ENCODE assay signal across 29 mouse cellular contexts in genomic region chr9:55041389-55041788, GRCm38 (mm10). TPM values are rescaled to one million over a fixed set of nuclear protein-coding genes. Genes with fewer than 3 reads are reported as not detected.
DNase-seq lines count a peak whose midpoint lies in the region; ATAC-seq and TF ChIP-seq lines count a peak whose summit lies in the region.
"Had no signal": no experiment of that assay in that cellular context is flagged by ENCODE, and none has a peak within 500 bp of the region (broad histone marks: within the 10 kb centered on the region; RNA-seq: fewer than 3 reads in every experiment).

No protein-coding gene starts in this region.

- no peak overlapping the region for H3K4me2 ChIP-seq in forebrain, embryonic 14.5 days (ENCODE audit: low read length)
- H3K4me2 ChIP-seq in forebrain, embryonic 12.5 days = no peak overlapping the region
- no peak overlapping the region for H3K4me2 ChIP-seq in forebrain, postnatal 0 days (ENCODE audit: low read depth)
- H3K4me2 ChIP-seq: intestine, embryonic 15.5 days; liver, embryonic 15.5 days; lung, embryonic 15.5 days had no signal

- no peak overlapping the region for H3K4me3 ChIP-seq in forebrain, embryonic 14.5 days (ENCODE audit: low read depth, low read length)
- H3K4me3 ChIP-seq in forebrain, embryonic 12.5 days (replicated peaks) = no peak overlapping the region
- H3K4me3 ChIP-seq in forebrain, postnatal 0 days (ENCODE audit: low read depth, low read length) = no peak overlapping the region
- H3K4me3 ChIP-seq: gastrocnemius, adult 2 months; heart, embryonic 10.5 days; intestine, embryonic 15.5 days; limb, embryonic 10.5 days; liver, embryonic 15.5 days; lung, embryonic 15.5 days; megakaryocyte, embryonic 14.5 days had no signal

- no peaks in the 10 kb centered on the region for H3K36me3 ChIP-seq in forebrain, embryonic 14.5 days (ENCODE audit: control insufficient read depth, insufficient read depth, low read length)
- H3K36me3 ChIP-seq in forebrain, embryonic 12.5 days (replicated peaks) = no peaks in the 10 kb centered on the region
- H3K36me3 ChIP-seq in forebrain, postnatal 0 days (ENCODE audit: insufficient read depth) = no peaks in the 10 kb centered on the region
- H3K36me3 ChIP-seq: G1E; heart, embryonic 10.5 days; intestine, embryonic 15.5 days; limb, embryonic 10.5 days; liver, embryonic 15.5 days; lung, embryonic 15.5 days had no signal

- H3K27me3 ChIP-seq in forebrain, embryonic 14.5 days (replicated peaks; ENCODE audit: control insufficient read depth, insufficient read depth, low read length) = no peaks in the 10 kb centered on the region
- H3K27me3 ChIP-seq in forebrain, embryonic 12.5 days = 0 out of 2 replicates have a peak, but pooled peaks cover 7% of the 10 kb centered on the region
- no peaks in the 10 kb centered on the region for H3K27me3 ChIP-seq in forebrain, postnatal 0 days (ENCODE audit: insufficient read depth, low read length)
- H3K27me3 ChIP-seq: CH12.LX; intestine, embryonic 15.5 days; liver, embryonic 15.5 days; lung, embryonic 15.5 days had no signal

- peak; percentile 46 for DNase-seq in forebrain, embryonic 14.5 days (ENCODE audit: low spot score)
- DNase-seq in layer of hippocampus, postnatal 10 days (ENCODE audit: low spot score in 2 of 2) = peak; percentile 36 to 50
- DNase-seq in layer of hippocampus, postnatal 25 days (ENCODE audit: extremely low spot score in 1 of 2, low spot score in 1 of 2) = no peak
- DNase-seq in right cerebral cortex, postnatal 10 days (ENCODE audit: low spot score in 2 of 2) = peak; percentile 56 to 57
- DNase-seq in right cerebral cortex, postnatal 25 days = no peak
- peak; percentile 57 for DNase-seq in forebrain, postnatal 0 days
- DNase-seq: adrenal gland, adult 2 months; B cell, adult 2 months; cerebellum, adult 18-20 months; gastrocnemius, adult 2 months; heart, postnatal 4 days; kidney, adult 8-10 months; kidney, postnatal 10 days; liver; lung, postnatal 36 days; thymus, adult 2 months; thymus, postnatal 4 days had no signal

- no peak overlapping the region for H3K27ac ChIP-seq in forebrain, embryonic 14.5 days (ENCODE audit: low read depth, low read length)
- no peak overlapping the region for H3K27ac ChIP-seq in forebrain, embryonic 12.5 days
- no peak overlapping the region for H3K27ac ChIP-seq in forebrain, postnatal 0 days (ENCODE audit: low read depth, low read length)
- H3K27ac ChIP-seq: gastrocnemius, adult 2 months; heart, embryonic 10.5 days; intestine, embryonic 15.5 days; limb, embryonic 10.5 days; liver, embryonic 15.5 days; lung, embryonic 15.5 days; stomach, postnatal 0 days had no signal

- 66% methylated on average over 2 of the region's 2 CpGs for WGBS in forebrain, embryonic 14.5 days
- WGBS in forebrain, embryonic 12.5 days = 66% methylated on average over 2 of the region's 2 CpGs
- 38% methylated on average over 2 of the region's 2 CpGs for WGBS in forebrain, postnatal 0 days

- no peaks in the 10 kb centered on the region; the same call in none of the 2 replicates for H3K4me1 ChIP-seq in forebrain, embryonic 14.5 days (ENCODE audit: control insufficient read depth, insufficient read depth, low read length)
- H3K4me1 ChIP-seq in forebrain, embryonic 12.5 days = peaks cover 9% of the 10 kb centered on the region; the same call in 1 of the 2 replicates
- H3K4me1 ChIP-seq in forebrain, postnatal 0 days (ENCODE audit: insufficient read depth) = no peaks in the 10 kb centered on the region
- H3K4me1 ChIP-seq: intestine, embryonic 15.5 days; liver, embryonic 15.5 days; lung, embryonic 15.5 days had no signal

- ATAC-seq in forebrain, embryonic 14.5 days = no peak
- no peak for ATAC-seq in forebrain, embryonic 12.5 days (ENCODE audit: low FRiP score)
- ATAC-seq in forebrain, postnatal 0 days = peak; percentile 69
- ATAC-seq: intestine, embryonic 15.5 days; midbrain, embryonic 16.5 days had no signal

- H3K9me3 ChIP-seq in forebrain, embryonic 14.5 days (replicated peaks; ENCODE audit: control insufficient read depth, low read length) = no peaks in the 10 kb centered on the region
- H3K9me3 ChIP-seq in forebrain, embryonic 12.5 days = no peaks in the 10 kb centered on the region
- H3K9me3 ChIP-seq in forebrain, postnatal 0 days (ENCODE audit: low read length) = no peaks in the 10 kb centered on the region
- H3K9me3 ChIP-seq: G1E; heart, embryonic 10.5 days; intestine, embryonic 15.5 days; limb, embryonic 10.5 days; liver, embryonic 15.5 days; lung, embryonic 15.5 days; megakaryocyte, embryonic 14.5 days had no signal

- no peak overlapping the region for H3K9ac ChIP-seq in forebrain, embryonic 14.5 days (ENCODE audit: low read length)
- H3K9ac ChIP-seq in forebrain, embryonic 12.5 days = no peak overlapping the region
- no peak overlapping the region for H3K9ac ChIP-seq in forebrain, postnatal 0 days
- H3K9ac ChIP-seq: intestine, embryonic 15.5 days; liver, embryonic 15.5 days; lung, embryonic 15.5 days had no signal

- TF ChIP-seq CTCF in forebrain, postnatal 0 days (IDR thresholded peaks at IDR 0.05; ENCODE audit: low read depth) = no peak

RNA-seq across cellular contexts. Expression of gene Chrnb4, which starts 7.2 kb away (rescaled TPM):
- 0.39 and 0.53 TPM in 2 replicates for polyA plus RNA-seq in forebrain, embryonic 14.5 days (2014; fragmentation: Nextera tagmentation; extraction: Ambion mirVana)
- polyA plus RNA-seq in forebrain, embryonic 12.5 days (2016; fragmentation: Nextera tagmentation; extraction: Ambion mirVana) = 1.2 TPM in 2 replicates
- under 1 TPM in 1 of 2 experiments, not detected in 1; 0.11 TPM for total RNA-seq in layer of hippocampus, postnatal 10 days (2021)
- total RNA-seq in layer of hippocampus, postnatal 25 days (2021) = under 1 TPM in 1 of 2 experiments, not detected in 1; 0.20 TPM
- total RNA-seq in forebrain, postnatal 0 days (2014; rRNA removed) = 0.15 and 0.38 TPM in 2 replicates
- polyA plus RNA-seq in forebrain, postnatal 0 days (2015; fragmentation: Nextera tagmentation; extraction: Ambion mirVana) = 0.57 and 1.0 TPM in 2 replicates
- total RNA-seq: gastrocnemius, adult 2 months had no signal
- polyA plus RNA-seq: G1E; liver, embryonic 15.5 days had no signal

RNA-seq across cellular contexts. Expression of gene Chrna3, which starts 15.0 kb away (rescaled TPM):
- polyA plus RNA-seq in forebrain, embryonic 14.5 days (2014; fragmentation: Nextera tagmentation; extraction: Ambion mirVana) = 5.5 and 5.6 TPM in 2 replicates
- polyA plus RNA-seq in forebrain, embryonic 12.5 days (2016; fragmentation: Nextera tagmentation; extraction: Ambion mirVana) = 6.7 and 7.7 TPM in 2 replicates
- total RNA-seq in layer of hippocampus, postnatal 10 days (2021) = 1 to 10 TPM; 1.2 to 1.7 TPM
- total RNA-seq in layer of hippocampus, postnatal 25 days (2021) = under 1 TPM; 0.28 to 0.34 TPM
- 2.2 and 3.0 TPM in 2 replicates for total RNA-seq in forebrain, postnatal 0 days (2014; rRNA removed)
- polyA plus RNA-seq in forebrain, postnatal 0 days (2015; fragmentation: Nextera tagmentation; extraction: Ambion mirVana) = 4.5 and 9.0 TPM in 2 replicates
- total RNA-seq: CH12.LX; gastrocnemius, adult 2 months had no signal
- polyA plus RNA-seq: G1E; gonadal fat pad, adult 2 months; liver, embryonic 15.5 days had no signal

Comparison
In these comparisons a context has a peak if more than half of its experiments do, and no peak if none do; other contexts are left out.
1. DNase-seq: peak in forebrain, embryonic 14.5 days (single experiment), layer of hippocampus, postnatal 10 days (2 of 2), right cerebral cortex, postnatal 10 days (2 of 2) and forebrain, postnatal 0 days (single experiment); none in layer of hippocampus, postnatal 25 days (0 of 2) and right cerebral cortex, postnatal 25 days (single experiment).